Mouse (Mus musculus): ENCODE data around the gene Bcor.
A peak's percentile ranks its signal among the peaks of the same experiment; 100 is the strongest.

Gene Bcor

GRCm38 (mm10) chrX:12159981-12160656, at the start of gene Bcor:
TSS of gene Bcor (minus strand) at chrX:12160355.
- DNase-seq (ENCODE audit: low spot score in 2 of 2), result peak in 1 of 2 experiments; percentile 73

- no peak for DNase-seq (ENCODE audit: low spot score in 2 of 2)
Measured at GRCm38 (mm10) chrX:12202951-12203350, 42.8 kb upstream of the Bcor start.

- no peak for DNase-seq (ENCODE audit: low spot score in 2 of 2)
Measured at GRCm38 (mm10) chrX:12201111-12201510, 41.0 kb upstream of the Bcor start.

GRCm38 (mm10) chrX:12195234-12195919, 35.2 kb upstream of the Bcor start:
- peak in 1 of 2 experiments; percentile 19 for DNase-seq (ENCODE audit: low spot score in 2 of 2)

- no peak for DNase-seq (ENCODE audit: low spot score in 2 of 2)
Measured at GRCm38 (mm10) chrX:12192343-12192742, 32.2 kb upstream of the Bcor start.

- DNase-seq (ENCODE audit: low spot score in 2 of 2), result no peak
Measured at GRCm38 (mm10) chrX:12189511-12189910, 29.4 kb upstream of the Bcor start.

GRCm38 (mm10) chrX:12175198-12175960, 15.2 kb upstream of the Bcor start:
- no peak for DNase-seq (ENCODE audit: low spot score in 2 of 2)

GRCm38 (mm10) chrX:12170128-12170527, 10.0 kb upstream of the Bcor start:
- DNase-seq (ENCODE audit: low spot score in 2 of 2), result no peak

- no peak for DNase-seq (ENCODE audit: low spot score in 2 of 2)
Measured at GRCm38 (mm10) chrX:12164591-12165529, 4.7 kb upstream of the Bcor start.

- DNase-seq (ENCODE audit: low spot score in 2 of 2), result peak in 1 of 2 experiments; percentile 30
Measured at GRCm38 (mm10) chrX:12159534-12159881, 647 bp downstream of the Bcor start.

- peak; percentile 9 to 66 for DNase-seq (ENCODE audit: low spot score in 2 of 2)
Measured at GRCm38 (mm10) chrX:12158821-12159533, 1.2 kb downstream of the Bcor start.

- DNase-seq (ENCODE audit: low spot score in 2 of 2), result peak; percentile 22 to 50
Measured at GRCm38 (mm10) chrX:12158244-12158820, 1.8 kb downstream of the Bcor start.

- peak in 1 of 2 experiments; percentile 24 for DNase-seq (ENCODE audit: low spot score in 2 of 2)
Measured at GRCm38 (mm10) chrX:12157331-12157930, 2.7 kb downstream of the Bcor start.

- DNase-seq (ENCODE audit: low spot score in 2 of 2), result peak in 1 of 2 experiments; percentile 22
Measured at GRCm38 (mm10) chrX:12155842-12156291, 4.3 kb downstream of the Bcor start.

- no peak for DNase-seq (ENCODE audit: low spot score in 2 of 2)
Measured at GRCm38 (mm10) chrX:12155068-12155840, 4.9 kb downstream of the Bcor start.

- peak in 1 of 2 experiments; percentile 55 for DNase-seq (ENCODE audit: low spot score in 2 of 2)
Measured at GRCm38 (mm10) chrX:12153141-12154095, 6.7 kb downstream of the Bcor start.

GRCm38 (mm10) chrX:12151996-12152904, 7.9 kb downstream of the Bcor start:
- no peak for DNase-seq (ENCODE audit: low spot score in 2 of 2)
